Mouse (Mus musculus): ENCODE measurements around the gene Zfhx3. TPM values are rescaled to one million over a fixed set of nuclear protein-coding genes. Genes with fewer than 3 reads are reported as not detected.

Gene Zfhx3
- polyA plus RNA-seq, 1 experiment from 2014 or later = 22.8 TPM

- no peak overlapping the region for H3K9ac ChIP-seq (replicated peaks)
- no peaks in the 10 kb centered on the region for H3K9me3 ChIP-seq (replicated peaks)
- WGBS = 68% methylated on average over 3 of the region's 3 CpGs
- H3K27me3 ChIP-seq (replicated peaks) = no peaks in the 10 kb centered on the region
- ATAC-seq (ENCODE audit: low FRiP score) = no peak
- no peaks in the 10 kb centered on the region for H3K36me3 ChIP-seq
- no peak overlapping the region for H3K4me3 ChIP-seq (replicated peaks)
- H3K27ac ChIP-seq (replicated peaks) = no peak overlapping the region
- H3K4me1 ChIP-seq = no peaks in the 10 kb centered on the region
- H3K4me2 ChIP-seq = no peak overlapping the region
These were observed 362.9 kb downstream of the Zfhx3 start for GRCm38 (mm10) chr8:108305368-108305767.

- Histone ChIP-seq H3K27ac (replicated peaks) (no peak overlapping the region), H3K9me3 (replicated peaks) (no peaks in the 10 kb centered on the region), H3K4me1 (peaks cover 5% of the 10 kb centered on the region), H3K9ac (replicated peaks) (no peak overlapping the region), H3K36me3 (no peaks in the 10 kb centered on the region), H3K4me2 (no peak overlapping the region), H3K27me3 (replicated peaks) (no peaks in the 10 kb centered on the region), H3K4me3 (replicated peaks) (no peak overlapping the region)
- 87% methylated on average over 14 of the region's 14 CpGs for WGBS
- ATAC-seq (ENCODE audit: low FRiP score) = no peak
These were observed 367.2 kb downstream of the Zfhx3 start for GRCm38 (mm10) chr8:108309525-108310246.

DNA sequence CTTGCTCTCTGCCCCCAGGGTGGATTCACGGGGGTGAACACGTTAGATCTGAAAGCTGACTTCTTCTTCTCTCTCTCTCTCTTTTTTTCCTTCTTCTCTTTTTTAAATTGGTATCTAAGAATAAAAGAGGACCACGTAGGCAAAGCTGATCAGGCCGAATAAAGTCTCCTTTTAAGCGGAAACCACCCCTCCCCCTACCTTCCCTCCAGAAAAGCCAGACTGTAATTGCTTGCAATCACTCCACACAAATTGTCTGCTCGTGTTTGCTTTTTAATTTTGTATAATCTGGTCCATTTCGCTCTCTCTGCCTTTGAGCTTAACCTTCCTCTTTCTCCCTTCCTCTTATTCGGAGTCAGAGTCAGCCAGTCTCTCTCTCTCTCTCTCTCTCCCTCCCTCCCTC, 372.6 kb downstream of the Zfhx3 start:
- no peaks in the 10 kb centered on the region for H3K27me3 ChIP-seq (replicated peaks)
- no peak for ATAC-seq (ENCODE audit: low FRiP score)
- no peak overlapping the region for H3K4me3 ChIP-seq (replicated peaks)
- H3K9ac ChIP-seq (replicated peaks) = no peak overlapping the region
- 29% methylated on average over 8 of the region's 8 CpGs for WGBS
- H3K9me3 ChIP-seq (replicated peaks) = no peaks in the 10 kb centered on the region
- peaks cover 9% of the 10 kb centered on the region for H3K4me1 ChIP-seq
- H3K4me2 ChIP-seq = no peak overlapping the region
- no peak overlapping the region for H3K27ac ChIP-seq (replicated peaks)
- no peaks in the 10 kb centered on the region for H3K36me3 ChIP-seq

GRCm38 (mm10) chr8:108317532-108318093, 375.2 kb downstream of the Zfhx3 start:
- Histone ChIP-seq H3K36me3 (no peaks in the 10 kb centered on the region), H3K4me3 (replicated peaks) (no peak overlapping the region), H3K4me1 (peaks cover 9% of the 10 kb centered on the region), H3K27me3 (replicated peaks) (no peaks in the 10 kb centered on the region), H3K9ac (replicated peaks) (no peak overlapping the region), H3K4me2 (no peak overlapping the region), H3K9me3 (replicated peaks) (no peaks in the 10 kb centered on the region), H3K27ac (replicated peaks) (no peak overlapping the region)
- 87% methylated on average over 4 of the region's 4 CpGs for WGBS
- ATAC-seq (ENCODE audit: low FRiP score) = no peak

DNA sequence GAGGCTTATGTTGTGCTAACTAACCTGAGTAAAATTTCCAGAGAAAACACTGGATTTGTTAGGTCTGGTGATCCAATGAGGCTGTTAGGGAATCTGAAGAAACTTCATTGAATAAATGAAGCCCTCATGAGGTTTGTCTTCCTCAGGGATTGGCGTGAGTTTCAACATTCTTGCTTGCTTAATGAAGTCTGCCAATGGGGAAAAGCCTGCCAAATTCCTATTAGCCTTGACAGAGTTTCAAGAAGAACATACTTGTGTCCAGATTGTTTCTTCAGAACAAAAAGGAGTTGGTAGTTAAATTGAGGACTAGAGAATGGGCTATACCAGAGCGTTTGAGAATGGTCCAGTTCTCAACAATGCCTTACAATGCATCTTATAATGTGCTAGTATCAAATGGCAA, 385.3 kb downstream of the Zfhx3 start:
- WGBS = 79% methylated on average over 2 of the region's 2 CpGs

DNA sequence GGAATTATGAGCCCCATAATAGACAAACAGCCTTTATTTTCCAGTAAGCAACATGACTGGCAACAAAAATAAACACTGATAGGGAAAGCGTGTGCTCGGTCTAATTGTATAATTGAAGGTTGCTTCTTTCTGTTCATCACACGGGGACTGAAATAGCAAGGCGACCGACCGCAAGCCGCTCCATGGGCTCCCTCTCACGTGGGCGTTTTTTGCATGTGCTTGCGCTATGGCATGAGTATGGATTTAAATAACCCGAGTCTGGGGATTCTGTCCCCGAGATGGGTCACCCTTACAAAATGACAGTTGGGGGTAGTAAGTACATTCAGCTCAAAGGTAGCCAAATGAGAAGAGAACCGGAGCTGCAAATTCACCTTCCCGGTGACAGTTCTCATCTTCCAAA, 405.9 kb downstream of the Zfhx3 start:
- no peak overlapping the region for H3K27ac ChIP-seq (replicated peaks)
- H3K4me2 ChIP-seq = no peak overlapping the region
- H3K4me1 ChIP-seq = 0 out of 2 replicates have a peak, but pooled peaks cover 4% of the 10 kb centered on the region
- H3K9me3 ChIP-seq (replicated peaks) = no peaks in the 10 kb centered on the region
- no peaks in the 10 kb centered on the region for H3K36me3 ChIP-seq
- WGBS = 84% methylated on average over 14 of the region's 14 CpGs
- ATAC-seq (ENCODE audit: low FRiP score) = no peak
- no peaks in the 10 kb centered on the region for H3K27me3 ChIP-seq (replicated peaks)
- no peak overlapping the region for H3K9ac ChIP-seq (replicated peaks)
- H3K4me3 ChIP-seq (replicated peaks) = no peak overlapping the region

More for the DNA sequence above, 385.3 kb downstream of the Zfhx3 start:
- H3K4me2 ChIP-seq = no peak overlapping the region
- no peak overlapping the region for H3K4me3 ChIP-seq (replicated peaks)
- H3K36me3 ChIP-seq = no peaks in the 10 kb centered on the region
- no peaks in the 10 kb centered on the region for H3K4me1 ChIP-seq
- H3K27ac ChIP-seq (replicated peaks) = no peak overlapping the region
- no peak overlapping the region for H3K9ac ChIP-seq (replicated peaks)
- no peak for ATAC-seq (ENCODE audit: low FRiP score)
- no peaks in the 10 kb centered on the region for H3K27me3 ChIP-seq (replicated peaks)
- no peaks in the 10 kb centered on the region for H3K9me3 ChIP-seq (replicated peaks)

DNA sequence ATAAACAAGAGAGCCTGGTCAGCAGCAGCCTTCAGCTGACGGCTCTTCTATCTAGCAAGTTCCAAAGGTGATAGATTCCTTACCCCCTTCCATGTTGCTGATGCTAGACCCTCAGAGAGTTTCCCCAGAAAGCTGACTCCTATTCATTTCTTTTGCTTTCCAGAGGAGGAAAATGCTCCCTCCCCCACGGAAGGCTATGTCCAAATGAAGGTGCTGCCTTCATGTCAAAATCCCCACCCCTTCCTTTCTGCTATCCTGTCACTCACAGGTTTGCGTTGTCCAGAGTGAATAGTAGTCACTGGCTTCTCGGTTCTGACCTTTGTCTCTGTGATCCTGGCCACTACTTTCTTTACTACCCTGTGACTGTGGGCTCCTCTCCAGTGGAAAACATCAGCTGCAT, 406.3 kb downstream of the Zfhx3 start:
- H3K27me3 ChIP-seq (replicated peaks) = no peaks in the 10 kb centered on the region
- H3K27ac ChIP-seq (replicated peaks) = no peak overlapping the region
- H3K4me3 ChIP-seq (replicated peaks) = no peak overlapping the region
- 77% methylated on average over 4 of the region's 4 CpGs for WGBS
- ATAC-seq (ENCODE audit: low FRiP score) = no peak
- no peaks in the 10 kb centered on the region for H3K9me3 ChIP-seq (replicated peaks)
- H3K4me1 ChIP-seq = 0 out of 2 replicates have a peak, but pooled peaks cover 4% of the 10 kb centered on the region
- H3K9ac ChIP-seq (replicated peaks) = no peak overlapping the region
- no peaks in the 10 kb centered on the region for H3K36me3 ChIP-seq
- H3K4me2 ChIP-seq = no peak overlapping the region

- H3K36me3 ChIP-seq = no peaks in the 10 kb centered on the region
- H3K27ac ChIP-seq (replicated peaks) = no peak overlapping the region
- H3K4me2 ChIP-seq = no peak overlapping the region
- no peaks in the 10 kb centered on the region for H3K27me3 ChIP-seq (replicated peaks)
- no peaks in the 10 kb centered on the region for H3K4me1 ChIP-seq
- H3K4me3 ChIP-seq (replicated peaks) = no peak overlapping the region
- 48% methylated on average over 10 of the region's 10 CpGs for WGBS
- no peaks in the 10 kb centered on the region for H3K9me3 ChIP-seq (replicated peaks)
- no peak for ATAC-seq (ENCODE audit: low FRiP score)
- no peak overlapping the region for H3K9ac ChIP-seq (replicated peaks)
These were observed 412.8 kb downstream of the Zfhx3 start for GRCm38 (mm10) chr8:108355119-108355777.

DNA sequence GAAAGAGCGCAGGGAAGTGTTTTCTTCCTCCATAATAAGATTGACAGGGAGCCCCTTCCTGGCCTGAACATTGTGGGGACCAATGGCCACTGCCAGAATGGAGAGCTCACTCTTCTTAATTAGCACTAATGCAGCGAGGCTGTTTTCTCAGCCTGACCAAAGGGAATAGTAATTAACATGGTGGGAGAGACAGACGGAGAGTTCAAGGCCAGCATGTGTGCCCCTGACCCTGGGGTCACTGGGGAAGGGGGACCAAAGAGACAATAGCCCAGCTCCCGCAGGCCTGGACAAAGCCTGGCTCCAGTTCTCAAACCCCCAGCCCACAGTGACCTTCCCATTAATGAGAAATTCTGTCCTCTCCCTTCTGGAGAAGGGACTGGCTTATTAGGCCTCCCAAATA, 419.0 kb downstream of the Zfhx3 start:
- Histone ChIP-seq H3K4me1 (no peaks in the 10 kb centered on the region; the same call in 1 of the 2 replicates), H3K9me3 (replicated peaks) (no peaks in the 10 kb centered on the region), H3K4me3 (replicated peaks) (no peak overlapping the region), H3K4me2 (no peak overlapping the region), H3K27ac (replicated peaks) (no peak overlapping the region), H3K27me3 (replicated peaks) (0 out of 2 replicates have a peak, but pooled peaks cover 2% of the 10 kb centered on the region), H3K36me3 (no peaks in the 10 kb centered on the region), H3K9ac (replicated peaks) (no peak overlapping the region)
- WGBS = 41% methylated on average over 4 of the region's 4 CpGs
- ATAC-seq (ENCODE audit: low FRiP score) = no peak

DNA sequence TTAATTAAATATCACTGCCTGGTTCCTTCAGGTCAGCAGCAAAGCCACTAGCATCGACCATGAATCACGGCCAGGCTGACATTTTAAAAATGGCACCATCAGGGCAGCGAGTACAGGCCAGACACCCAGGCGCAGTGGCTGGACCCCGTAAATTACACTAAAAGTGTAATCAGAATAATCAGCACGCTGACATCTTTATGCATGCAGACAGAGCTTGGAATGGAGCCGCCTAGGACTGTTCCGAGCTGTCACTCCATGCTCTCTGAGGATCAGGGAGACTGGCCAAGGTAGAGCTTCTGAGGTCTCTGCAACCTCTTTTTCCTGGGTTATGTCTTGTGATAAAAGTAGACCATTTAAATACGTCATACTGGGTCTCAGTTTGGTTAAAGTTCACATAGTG, 420.0 kb downstream of the Zfhx3 start:
- no peak for ATAC-seq (ENCODE audit: low FRiP score)
- Histone ChIP-seq H3K9ac (replicated peaks) (no peak overlapping the region), H3K4me2 (no peak overlapping the region), H3K4me3 (replicated peaks) (no peak overlapping the region), H3K4me1 (no peaks in the 10 kb centered on the region; the same call in 1 of the 2 replicates), H3K36me3 (no peaks in the 10 kb centered on the region), H3K27me3 (replicated peaks) (0 out of 2 replicates have a peak, but pooled peaks cover 2% of the 10 kb centered on the region), H3K27ac (replicated peaks) (no peak overlapping the region), H3K9me3 (replicated peaks) (no peaks in the 10 kb centered on the region)
- WGBS = 32% methylated on average over 9 of the region's 9 CpGs

DNA sequence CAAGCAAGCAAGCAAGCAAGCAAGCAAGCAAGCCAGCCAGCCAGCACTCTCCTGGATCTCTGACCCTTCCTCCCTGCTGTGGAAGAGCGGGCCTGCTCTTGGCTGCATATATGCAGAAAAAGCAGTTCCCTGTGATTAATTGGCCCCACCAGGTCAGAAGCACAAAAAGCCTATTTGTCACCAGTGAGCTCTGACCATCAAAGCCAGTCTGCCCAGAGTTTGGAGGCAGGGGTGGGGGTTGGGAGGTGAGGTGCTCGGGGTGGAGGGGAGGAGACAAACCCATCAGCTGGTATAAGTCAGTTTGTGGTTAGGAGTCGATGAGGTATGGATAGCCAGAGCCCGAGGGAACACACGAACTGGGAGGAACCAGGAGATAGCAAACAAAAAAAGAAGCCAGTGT, 421.0 kb downstream of the Zfhx3 start:
- H3K4me3 ChIP-seq (replicated peaks) = no peak overlapping the region
- no peaks in the 10 kb centered on the region; the same call in 1 of the 2 replicates for H3K4me1 ChIP-seq
- no peak for ATAC-seq (ENCODE audit: low FRiP score)

DNA sequence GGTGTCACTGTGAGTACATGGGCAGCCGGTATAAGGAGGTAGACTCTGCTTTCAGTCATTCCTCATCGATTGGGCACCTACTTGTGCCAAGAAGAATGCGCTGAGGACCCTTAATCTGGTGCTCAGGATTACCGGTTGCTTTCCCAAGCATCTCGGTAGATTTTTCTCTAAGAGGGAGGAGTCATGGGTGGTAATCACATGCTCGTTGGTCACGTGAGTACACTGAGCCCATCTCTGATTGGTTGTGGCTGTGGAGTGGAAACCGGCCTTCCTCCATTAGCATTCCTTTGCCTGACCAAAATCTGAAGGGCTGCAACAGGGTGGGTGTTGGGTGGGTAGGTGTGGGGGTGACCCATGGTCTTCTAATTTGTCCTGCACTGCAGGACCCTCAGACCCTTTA, 421.4 kb downstream of the Zfhx3 start:
- WGBS = 64% methylated on average over 8 of the region's 8 CpGs
- Histone ChIP-seq H3K27me3 (replicated peaks) (0 out of 2 replicates have a peak, but pooled peaks cover 2% of the 10 kb centered on the region), H3K9me3 (replicated peaks) (no peaks in the 10 kb centered on the region), H3K4me3 (replicated peaks) (no peak overlapping the region), H3K27ac (replicated peaks) (no peak overlapping the region), H3K4me2 (no peak overlapping the region), H3K4me1 (no peaks in the 10 kb centered on the region; the same call in none of the 2 replicates), H3K36me3 (no peaks in the 10 kb centered on the region), H3K9ac (replicated peaks) (no peak overlapping the region)
- no peak for ATAC-seq (ENCODE audit: low FRiP score)

More for the DNA sequence above, 421.0 kb downstream of the Zfhx3 start:
- no peak overlapping the region for H3K9ac ChIP-seq (replicated peaks)
- no peaks in the 10 kb centered on the region for H3K9me3 ChIP-seq (replicated peaks)
- 0 out of 2 replicates have a peak, but pooled peaks cover 2% of the 10 kb centered on the region for H3K27me3 ChIP-seq (replicated peaks)
- H3K36me3 ChIP-seq = no peaks in the 10 kb centered on the region
- H3K4me2 ChIP-seq = no peak overlapping the region
- 12% methylated on average over 5 of the region's 5 CpGs for WGBS
- no peak overlapping the region; the same call in 1 of the 2 replicates for H3K27ac ChIP-seq (replicated peaks)
